Mouse (Mus musculus) forebrain, embryonic 13.5 days (tissue): ENCODE data around the gene Plscr5. TPM values are rescaled to one million over a fixed set of nuclear protein-coding genes. Genes with fewer than 3 reads are reported as not detected.
A peak's percentile ranks its signal among the peaks of the same experiment; 100 is the strongest.

Source experiments
- ATAC-seq: fragments of 200-750 bp; cut with Nextera tagmentation; 2 replicates; pipeline ENCODE4 v1.8.0; 2017
- H3K27ac ChIP-seq: fragments of 300-500 bp; sonication (generic); 2 replicates; pipeline ENCODE4 v1.5.1; 2015; ENCODE audit warnings: inconsistent platforms, mild to moderate bottlenecking, moderate library complexity
- H3K27me3 ChIP-seq: fragments of 300-500 bp; sonication (generic); 2 replicates; pipeline ENCODE4 v1.6.1; 2015; ENCODE audit warnings: mild to moderate bottlenecking, inconsistent platforms
- H3K36me3 ChIP-seq: fragments of 300-500 bp; sonication (generic); 2 replicates; pipeline ENCODE4 v1.6.1; 2015; ENCODE audit warnings: mild to moderate bottlenecking, inconsistent platforms; ENCODE audit not compliant: poor library complexity, severe bottlenecking
- H3K4me1 ChIP-seq: fragments of 300-500 bp; sonication (generic); 2 replicates; pipeline ENCODE4 v1.6.1; 2015; ENCODE audit warnings: inconsistent platforms
- H3K4me2 ChIP-seq: fragments of 300-500 bp; sonication (generic); 2 replicates; pipeline ENCODE4 v1.6.1; 2015; ENCODE audit warnings: inconsistent platforms, mild to moderate bottlenecking, moderate library complexity
- H3K4me3 ChIP-seq: fragments of 300-500 bp; sonication (generic); 2 replicates; pipeline ENCODE4 v1.5.1; 2015; ENCODE audit warnings: mild to moderate bottlenecking, inconsistent platforms
- H3K9ac ChIP-seq: fragments of 300-500 bp; sonication (generic); 2 replicates; pipeline ENCODE4 v1.6.1; 2015; ENCODE audit warnings: mild to moderate bottlenecking, inconsistent platforms
- H3K9me3 ChIP-seq: fragments of 300-500 bp; sonication (generic); replicated peaks from 2 replicates; pipeline ENCODE4 v1.6.1; 2016; ENCODE audit warnings: inconsistent platforms
- WGBS: fragments of 180-500 bp; shearing (Covaris S2); methylation state at CpG from one replicate; pipeline ENCODE4 v1.1.7; 2015; 5-methylcytosine and 5-hydroxymethylcytosine counted together
- polyA plus RNA-seq: library from polyadenylated mRNA; unstranded; fragments of >200 nt; fragmentation: Nextera tagmentation; extraction: Ambion mirVana; gene quantifications from 2 replicates; pipeline ENCODE4 v1.2.1, GENCODE M21; 2015

The Plscr5 gene
- polyA plus RNA-seq, 1 experiment from 2014 or later, result 0.18 TPM

DNA sequence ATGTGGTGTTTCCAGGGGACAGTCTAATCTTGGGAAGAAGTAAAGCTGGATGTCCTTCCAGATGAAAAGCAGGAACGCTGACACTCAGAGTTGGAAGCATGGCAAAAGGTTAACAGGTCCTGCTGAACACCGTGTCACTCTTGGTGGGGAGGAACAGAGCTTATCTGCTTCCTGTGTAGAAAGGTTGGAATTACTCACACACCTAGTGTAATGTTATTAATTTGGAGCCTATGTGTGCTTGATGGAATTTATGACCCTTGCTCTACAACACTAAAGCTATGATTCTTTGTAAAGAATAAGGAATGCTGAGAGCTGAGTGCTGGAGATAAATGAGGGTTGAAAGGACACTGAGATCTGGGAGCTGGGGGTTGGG, 37.1 kb downstream of the Plscr5 start:
- H3K27ac ChIP-seq, result no peak overlapping the region
- H3K4me3 ChIP-seq, result no peak overlapping the region
- WGBS, result 86% methylated on average over 2 of the region's 2 CpGs
- H3K4me2 ChIP-seq, result no peak overlapping the region
- H3K27me3 ChIP-seq, result no peaks in the 10 kb centered on the region
- no peaks in the 10 kb centered on the region for H3K4me1 ChIP-seq
- H3K9ac ChIP-seq, result no peak overlapping the region
- no peaks in the 10 kb centered on the region for H3K36me3 ChIP-seq
- no peaks in the 10 kb centered on the region for H3K9me3 ChIP-seq
- ATAC-seq, result no peak

DNA sequence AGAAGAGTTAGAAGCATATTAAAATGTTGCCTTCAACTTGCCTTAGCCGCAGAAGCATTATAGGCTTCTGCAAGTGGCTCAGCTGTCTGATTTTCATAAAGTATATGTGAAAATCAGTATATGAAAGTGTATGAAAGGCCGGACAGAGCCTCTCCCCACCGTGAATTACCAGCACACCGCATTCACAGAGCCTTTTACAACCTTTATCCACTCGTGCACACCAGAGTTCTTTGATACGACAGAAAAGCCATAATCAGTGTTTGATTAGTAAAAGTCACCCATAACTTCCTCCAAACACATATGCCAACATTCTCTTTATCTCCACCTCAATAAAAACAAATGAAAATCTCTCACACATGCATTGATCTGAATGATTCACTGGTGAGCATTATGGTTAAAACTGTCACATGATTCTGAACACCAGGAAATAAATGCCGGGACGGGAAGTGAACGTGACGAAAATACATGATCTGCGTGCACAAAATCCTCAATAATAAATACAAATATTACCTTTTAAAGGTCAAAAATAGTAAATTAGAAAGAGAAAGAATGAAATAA, 42.2 kb downstream of the Plscr5 start:
- H3K27me3 ChIP-seq, result no peaks in the 10 kb centered on the region
- H3K9me3 ChIP-seq, result no peaks in the 10 kb centered on the region
- no peak overlapping the region for H3K27ac ChIP-seq
- no peak overlapping the region for H3K4me2 ChIP-seq
- 89% methylated on average over 11 of the region's 11 CpGs for WGBS
- no peak overlapping the region for H3K4me3 ChIP-seq
- no peak overlapping the region for H3K9ac ChIP-seq
- ATAC-seq, result no peak
- no peaks in the 10 kb centered on the region for H3K4me1 ChIP-seq
- no peaks in the 10 kb centered on the region for H3K36me3 ChIP-seq

DNA sequence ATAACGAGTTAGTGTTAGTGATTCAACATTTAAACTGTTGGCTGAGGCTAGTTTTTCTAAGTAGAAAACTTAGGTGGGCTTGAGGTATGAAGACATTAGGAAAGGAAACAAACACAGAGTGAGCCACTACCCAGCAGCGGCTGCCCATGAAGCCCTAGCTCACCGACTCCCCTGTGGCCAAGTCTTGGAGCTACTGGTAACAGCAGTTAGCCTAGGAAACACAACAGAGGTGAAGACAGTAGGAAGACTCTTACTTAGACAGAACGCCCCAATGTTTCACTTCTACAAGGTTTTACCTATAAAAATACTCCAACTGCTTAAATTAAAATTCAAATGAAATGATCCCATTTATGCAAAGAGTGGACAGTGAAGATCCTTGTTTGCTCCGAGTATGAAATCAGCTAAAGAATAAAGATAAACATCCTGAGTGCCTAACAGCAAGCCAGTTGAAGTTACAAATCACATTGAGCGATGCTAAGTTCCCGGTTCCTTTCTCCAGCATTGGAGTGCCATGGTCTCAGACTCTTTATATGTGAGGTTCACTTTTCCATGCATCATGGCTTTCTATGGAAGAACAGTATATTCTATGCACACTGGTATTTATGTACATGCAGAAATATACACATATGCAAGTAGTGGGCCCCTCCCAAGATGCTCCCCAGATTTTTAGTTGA, 56.2 kb downstream of the Plscr5 start:
- Histone ChIP-seq H3K4me3 (no peak overlapping the region), H3K27ac (no peak overlapping the region), H3K4me2 (no peak overlapping the region), H3K4me1 (peaks cover 15% of the 10 kb centered on the region), H3K27me3 (no peaks in the 10 kb centered on the region), H3K9me3 (no peaks in the 10 kb centered on the region), H3K36me3 (no peaks in the 10 kb centered on the region), H3K9ac (no peak overlapping the region)
- no peak for ATAC-seq
- WGBS, result 81% methylated on average over 7 of the region's 7 CpGs

DNA sequence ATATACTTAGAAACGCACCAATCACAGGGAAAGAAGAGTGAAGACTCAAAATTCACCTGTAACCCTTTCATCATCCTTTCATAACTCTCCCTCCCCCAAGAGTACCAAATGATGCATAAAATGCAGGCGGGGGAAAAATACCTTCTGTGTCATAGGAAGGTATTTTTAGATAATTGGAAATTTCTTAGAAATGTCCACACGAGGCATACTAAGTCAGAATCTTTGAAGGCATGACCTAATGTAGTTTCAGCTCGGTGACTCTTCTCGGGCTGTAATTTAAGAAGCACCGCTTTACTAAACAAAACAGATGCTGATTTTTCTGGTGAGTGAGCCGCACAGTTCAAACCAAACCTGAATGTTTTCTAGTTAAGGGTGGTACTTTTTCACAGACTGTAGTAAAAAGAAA, 56.7 kb downstream of the Plscr5 start, which contains the start of gene Plscr1:
Gene Plscr1 (plus strand): TSS at position 304 of the 406 bp plus-strand sequence.
- H3K4me3 ChIP-seq, result peak within 1 kb of the TSS; percentile 61
- peak within 1 kb of the TSS; percentile 84 for H3K4me2 ChIP-seq
- H3K9me3 ChIP-seq, result no peaks in the 10 kb centered on the region
- H3K9ac ChIP-seq, result peak within 1 kb of the TSS; percentile 74
- no peak for ATAC-seq
- H3K36me3 ChIP-seq, result no peaks in the 10 kb centered on the region
- peak within 1 kb of the TSS; percentile 27; the same call in 1 of the 2 replicates for H3K27ac ChIP-seq
- 32% methylated on average over 7 of the region's 7 CpGs for WGBS
- H3K27me3 ChIP-seq, result no peaks in the 10 kb centered on the region
- H3K4me1 ChIP-seq, result peaks cover 15% of the 10 kb centered on the region

DNA sequence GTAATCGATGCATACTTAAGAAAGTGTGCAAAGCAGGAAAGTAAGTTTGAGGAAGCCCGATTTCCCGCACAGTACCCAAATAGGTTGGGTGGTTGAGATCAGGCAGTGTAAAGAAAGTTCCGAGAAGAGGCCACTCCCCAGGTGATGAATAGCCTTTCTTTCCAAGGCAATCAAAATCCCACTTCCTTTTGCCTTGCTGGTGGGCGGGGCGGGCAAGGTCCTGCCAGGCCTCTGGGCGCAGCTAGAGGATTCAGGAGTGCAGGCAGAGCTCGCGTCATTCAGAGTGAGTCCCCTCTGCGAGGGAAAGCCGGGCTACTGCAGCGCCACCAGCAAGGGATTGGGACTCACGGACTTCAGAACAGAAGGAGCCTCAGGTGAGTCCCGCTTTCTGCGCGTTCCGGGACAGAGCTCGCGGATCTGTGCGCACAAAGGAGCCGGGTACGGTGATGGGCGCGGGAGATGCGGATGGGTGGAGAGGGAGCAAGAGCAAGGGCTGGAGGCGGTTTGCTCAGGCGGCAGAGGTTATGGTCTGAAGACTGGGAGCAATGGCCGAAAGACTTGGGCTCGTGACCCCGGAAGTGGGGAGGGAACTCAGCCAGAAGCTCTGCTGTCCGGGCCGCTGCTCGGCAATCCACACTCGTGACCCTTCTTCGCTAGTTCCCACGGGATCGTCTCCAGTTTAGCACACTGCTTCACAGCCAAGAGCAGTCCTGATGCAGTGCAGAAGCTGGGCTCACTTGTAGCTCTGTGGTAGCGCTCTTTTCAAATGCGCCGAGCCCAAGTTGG, 57.4 kb downstream of the Plscr5 start:
- Histone ChIP-seq H3K9ac (peak overlapping the region; percentile 74), H3K4me3 (peak overlapping the region; percentile 61), H3K27me3 (no peaks in the 10 kb centered on the region), H3K9me3 (no peaks in the 10 kb centered on the region), H3K27ac (peak overlapping the region; percentile 27; the same call in 1 of the 2 replicates), H3K4me2 (peak overlapping the region; percentile 84), H3K36me3 (no peaks in the 10 kb centered on the region), H3K4me1 (peaks cover 15% of the 10 kb centered on the region)
- under 1% methylated on average over 40 of the region's 40 CpGs for WGBS
- ATAC-seq, result peak; percentile 93

DNA sequence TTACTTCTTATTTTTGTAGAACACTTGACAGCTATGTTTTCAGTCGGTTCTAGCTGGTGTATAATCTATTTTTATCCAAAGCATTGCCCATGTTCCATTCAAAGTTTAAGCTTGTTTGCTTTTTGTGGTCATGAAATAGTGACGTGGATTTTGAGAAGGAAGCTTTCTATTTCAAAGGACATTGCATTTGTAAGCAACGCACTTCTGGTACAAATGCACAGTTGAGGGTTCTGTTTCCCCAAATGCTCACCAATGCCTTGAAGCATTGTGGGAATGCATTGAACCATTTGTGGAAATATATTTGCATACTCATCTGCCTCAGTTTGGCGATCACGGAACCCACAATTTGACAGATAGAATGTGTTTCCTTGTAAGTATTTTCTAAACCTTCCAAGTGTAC, 60.0 kb downstream of the Plscr5 start:
- H3K27ac ChIP-seq, result no peak overlapping the region

DNA sequence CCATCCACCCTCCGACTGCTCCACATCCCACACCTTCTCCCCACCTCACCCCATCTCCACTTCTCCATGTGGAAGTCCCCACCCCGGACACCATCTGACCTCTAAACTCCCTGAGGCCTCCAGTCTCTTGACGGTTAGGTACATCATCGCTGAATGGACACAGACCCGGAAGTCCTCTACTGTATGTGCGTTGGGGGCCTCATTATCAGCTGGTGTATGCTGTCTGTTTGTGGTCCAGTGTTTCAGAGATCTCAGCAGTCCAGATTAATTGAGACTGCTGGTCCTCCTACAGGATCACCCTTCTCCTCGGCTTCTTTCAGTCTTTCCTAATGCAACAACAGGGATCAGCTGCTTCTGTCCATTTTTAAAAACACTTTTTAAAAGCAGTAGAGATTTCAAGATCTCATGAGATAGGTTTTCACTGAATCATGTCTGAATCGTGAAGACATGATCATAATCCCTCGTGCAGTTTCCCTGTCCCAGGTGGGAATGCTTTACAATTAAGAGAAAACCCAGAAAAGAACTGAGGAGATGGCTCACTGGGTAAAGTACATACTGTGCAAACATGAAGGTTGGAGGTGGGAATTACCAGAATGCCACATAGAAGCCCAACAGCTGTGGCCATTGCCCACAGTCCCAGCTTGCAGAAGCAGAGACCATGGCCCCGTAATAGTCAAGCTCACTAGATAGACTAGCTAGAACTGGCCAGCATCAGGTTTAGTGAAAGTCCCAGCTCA, 61.0 kb downstream of the Plscr5 start:
- Histone ChIP-seq H3K27me3 (no peaks in the 10 kb centered on the region), H3K27ac (no peak overlapping the region), H3K9me3 (no peaks in the 10 kb centered on the region), H3K4me1 (peaks cover 15% of the 10 kb centered on the region), H3K36me3 (no peaks in the 10 kb centered on the region), H3K4me3 (no peak overlapping the region), H3K4me2 (no peak overlapping the region), H3K9ac (no peak overlapping the region)
- no peak for ATAC-seq
- 94% methylated on average over 10 of the region's 10 CpGs for WGBS

More for the DNA sequence above, 60.0 kb downstream of the Plscr5 start:
- no peaks in the 10 kb centered on the region for H3K27me3 ChIP-seq
- WGBS, result 83% methylated on average over 5 of the region's 5 CpGs
- H3K4me3 ChIP-seq, result no peak overlapping the region
- peaks cover 15% of the 10 kb centered on the region for H3K4me1 ChIP-seq
- no peak for ATAC-seq
- no peak overlapping the region for H3K9ac ChIP-seq
- no peaks in the 10 kb centered on the region for H3K9me3 ChIP-seq
- no peak overlapping the region for H3K4me2 ChIP-seq
- H3K36me3 ChIP-seq, result no peaks in the 10 kb centered on the region

Other genes starting within 250 kb of the Plscr5 start
- gene Plscr1, start 56.8 kb downstream of the Plscr5 start, polyA plus RNA-seq, result 12.5 and 13.4 TPM in 2 replicates
- 0.14 and 0.40 TPM in 2 replicates for gene Plscr2, start 82.7 kb downstream of the Plscr5 start, polyA plus RNA-seq
- not detected in 2 replicates for gene 1700057G04Rik, start 116.4 kb downstream of the Plscr5 start, polyA plus RNA-seq